Mouse (Mus musculus): ENCODE measurements around the gene Myh1. TPM values are rescaled to one million over a fixed set of nuclear protein-coding genes. Genes with fewer than 3 reads are reported as not detected.

Gene Myh1
- polyA plus RNA-seq, 1 experiment from 2014 or later: not detected

- no peak within 1 kb of the TSS for H3K27ac ChIP-seq (replicated peaks)
These were observed 37.7 kb downstream of the Myh1 start, which contains the start of gene Myh4 for GRCm38 (mm10) chr11:67237481-67238079. Gene Myh4, plus strand, starts transcription at chr11:67238029.

GRCm38 (mm10) chr11:67241051-67241450 lies 41.2 kb downstream of the Myh1 start:
- no peaks in the 10 kb centered on the region for H3K4me1 ChIP-seq
- 93% methylated on average over 6 of the region's 6 CpGs for WGBS
- DNase-seq (ENCODE audit: low spot score): no peak
- no peaks in the 10 kb centered on the region for H3K9me3 ChIP-seq
- no peaks in the 10 kb centered on the region for H3K36me3 ChIP-seq (replicated peaks)
- H3K27ac ChIP-seq (replicated peaks): no peak overlapping the region
- H3K4me3 ChIP-seq: no peak overlapping the region
- H3K27me3 ChIP-seq (replicated peaks; ENCODE audit: low read depth, poor library complexity, severe bottlenecking): no peaks in the 10 kb centered on the region

More at GRCm38 (mm10) chr11:67237481-67238079, 37.7 kb downstream of the Myh1 start, which contains the start of gene Myh4:
- 88% methylated on average over 5 of the region's 5 CpGs for WGBS
- DNase-seq (ENCODE audit: low spot score): no peak
- Histone ChIP-seq H3K4me3 (no peak within 1 kb of the TSS), H3K27me3 (replicated peaks; ENCODE audit: low read depth, poor library complexity, severe bottlenecking) (no peaks in the 10 kb centered on the region), H3K36me3 (replicated peaks) (no peaks in the 10 kb centered on the region), H3K4me1 (no peaks in the 10 kb centered on the region), H3K9me3 (no peaks in the 10 kb centered on the region)

GRCm38 (mm10) chr11:67253691-67254090 lies 53.8 kb downstream of the Myh1 start:
- WGBS: 88% methylated on average over 4 of the region's 4 CpGs
- DNase-seq (ENCODE audit: low spot score): no peak
- Histone ChIP-seq H3K27ac (replicated peaks) (no peak overlapping the region), H3K36me3 (replicated peaks) (no peaks in the 10 kb centered on the region), H3K27me3 (replicated peaks; ENCODE audit: low read depth, poor library complexity, severe bottlenecking) (no peaks in the 10 kb centered on the region), H3K9me3 (no peaks in the 10 kb centered on the region), H3K4me1 (no peaks in the 10 kb centered on the region), H3K4me3 (no peak overlapping the region)

- Histone ChIP-seq H3K27ac (replicated peaks) (no peak overlapping the region), H3K4me1 (no peaks in the 10 kb centered on the region), H3K27me3 (replicated peaks; ENCODE audit: low read depth, poor library complexity, severe bottlenecking) (no peaks in the 10 kb centered on the region), H3K36me3 (replicated peaks) (no peaks in the 10 kb centered on the region), H3K9me3 (no peaks in the 10 kb centered on the region), H3K4me3 (no peak overlapping the region)
- DNase-seq (ENCODE audit: low spot score): no peak
- 82% methylated on average over 7 of the region's 7 CpGs for WGBS
These were observed 57.2 kb downstream of the Myh1 start for GRCm38 (mm10) chr11:67257048-67257447.

- Histone ChIP-seq H3K4me3 (no peak overlapping the region), H3K36me3 (replicated peaks) (no peaks in the 10 kb centered on the region), H3K9me3 (no peaks in the 10 kb centered on the region), H3K4me1 (0 out of 2 replicates have a peak, but pooled peaks cover 1% of the 10 kb centered on the region), H3K27me3 (replicated peaks; ENCODE audit: low read depth, poor library complexity, severe bottlenecking) (no peaks in the 10 kb centered on the region), H3K27ac (replicated peaks) (no peak overlapping the region)
- no peak for DNase-seq (ENCODE audit: low spot score)
- WGBS: 87% methylated on average over 6 of the region's 6 CpGs
These were observed 61.1 kb downstream of the Myh1 start for GRCm38 (mm10) chr11:67260956-67261355.

Other genes with a start within 250 kb of the Myh1 start
- not detected in 2 replicates for gene Tmem238l, start 243.4 kb upstream of the Myh1 start, polyA plus RNA-seq (2016; fragmentation: Nextera tagmentation; extraction: Ambion mirVana)
- 0.69 and 1.2 TPM in 2 replicates for gene Tmem220, start 174.9 kb upstream of the Myh1 start, polyA plus RNA-seq (2016; fragmentation: Nextera tagmentation; extraction: Ambion mirVana)
- 30.4 and 32.6 TPM in 2 replicates for gene Adprm, start 147.5 kb upstream of the Myh1 start, polyA plus RNA-seq (2016; fragmentation: Nextera tagmentation; extraction: Ambion mirVana)
- 23.7 and 26.4 TPM in 2 replicates for gene Sco1, start 147.4 kb upstream of the Myh1 start, polyA plus RNA-seq (2016; fragmentation: Nextera tagmentation; extraction: Ambion mirVana)
- 0.21 and 0.30 TPM in 2 replicates for gene Myh3, start 121.8 kb upstream of the Myh1 start, polyA plus RNA-seq (2016; fragmentation: Nextera tagmentation; extraction: Ambion mirVana)
- gene Myh2, start 29.0 kb upstream of the Myh1 start, polyA plus RNA-seq (2016; fragmentation: Nextera tagmentation; extraction: Ambion mirVana): 0.04 TPM in 1 of 2 replicates, not detected in the other
- gene Myh4, start 38.0 kb downstream of the Myh1 start, polyA plus RNA-seq (2016; fragmentation: Nextera tagmentation; extraction: Ambion mirVana): 0.05 TPM in 1 of 2 replicates, not detected in the other
- 0.05 and 0.09 TPM in 2 replicates for gene Myh8, start 77.1 kb downstream of the Myh1 start, polyA plus RNA-seq (2016; fragmentation: Nextera tagmentation; extraction: Ambion mirVana)
- 0.05 TPM in 1 of 2 replicates, not detected in the other for gene Myh13, start 121.6 kb downstream of the Myh1 start, polyA plus RNA-seq (2016; fragmentation: Nextera tagmentation; extraction: Ambion mirVana)

Data from embryonic facial prominence, embryonic 10.5 days (tissue).